Comparison of ENCODE assay signal across 9 mouse cellular contexts in genomic region chr3:65904711-65905110, GRCm38 (mm10). TPM values are rescaled to one million over a fixed set of nuclear protein-coding genes. Genes with fewer than 3 reads are reported as not detected.
A peak's percentile ranks its signal among the peaks of the same experiment; 100 is the strongest.
DNase-seq lines count a peak whose midpoint lies in the region; ATAC-seq lines count a peak whose summit lies in the region.
"Had no signal": no experiment of that assay in that cellular context is flagged by ENCODE, and none has a peak within 500 bp of the region (broad histone marks: within the 10 kb centered on the region; RNA-seq: fewer than 3 reads in every experiment).

No protein-coding gene starts in this region.

- H3K9ac ChIP-seq in heart, embryonic 11.5 days (ENCODE audit: low read depth, low read length): no peak overlapping the region
- H3K9ac ChIP-seq in stomach, embryonic 16.5 days (ENCODE audit: low read length): no peak overlapping the region
- no peak overlapping the region for H3K9ac ChIP-seq in liver, embryonic 11.5 days (ENCODE audit: low read depth, low read length)
- no peak overlapping the region for H3K9ac ChIP-seq in intestine, embryonic 16.5 days (ENCODE audit: low read depth, low read length)

- WGBS in heart, embryonic 11.5 days (ENCODE audit: insufficient replicate concordance): 4% methylated on average over 6 of the region's 6 CpGs
- WGBS in stomach, embryonic 16.5 days: 13% methylated on average over 6 of the region's 6 CpGs
- WGBS in liver, embryonic 11.5 days: 24% methylated on average over 6 of the region's 6 CpGs
- 18% methylated on average over 6 of the region's 6 CpGs for WGBS in intestine, embryonic 16.5 days

- H3K9me3 ChIP-seq in heart, embryonic 11.5 days (replicated peaks; ENCODE audit: control insufficient read depth, low read length): no peaks in the 10 kb centered on the region
- no peaks in the 10 kb centered on the region for H3K9me3 ChIP-seq in stomach, embryonic 16.5 days (replicated peaks; ENCODE audit: control insufficient read depth, low read length)
- H3K9me3 ChIP-seq in liver, embryonic 11.5 days (ENCODE audit: control insufficient read depth, low read length): no peaks in the 10 kb centered on the region
- H3K9me3 ChIP-seq in intestine, embryonic 16.5 days (ENCODE audit: control insufficient read depth, low read length): no peaks in the 10 kb centered on the region

- H3K4me1 ChIP-seq in heart, embryonic 11.5 days (ENCODE audit: control insufficient read depth, insufficient read depth, low read length): peaks cover 18% of the 10 kb centered on the region
- H3K4me1 ChIP-seq in stomach, embryonic 16.5 days (ENCODE audit: control insufficient read depth, insufficient read depth, low read length): peaks cover 15% of the 10 kb centered on the region
- peaks cover 3% of the 10 kb centered on the region; the same call in 1 of the 2 replicates for H3K4me1 ChIP-seq in liver, embryonic 11.5 days (replicated peaks; ENCODE audit: control insufficient read depth, insufficient read depth, low read length)
- 0 out of 2 replicates have a peak, but pooled peaks cover 4% of the 10 kb centered on the region for H3K4me1 ChIP-seq in intestine, embryonic 16.5 days (ENCODE audit: control insufficient read depth, insufficient read depth, low read length)

- H3K27ac ChIP-seq in heart, embryonic 11.5 days (ENCODE audit: low read depth, low read length): peak overlapping the region; percentile 2; the same call in 1 of the 2 replicates
- H3K27ac ChIP-seq in stomach, embryonic 16.5 days (ENCODE audit: low read length): no peak overlapping the region
- H3K27ac ChIP-seq in liver, embryonic 11.5 days (ENCODE audit: low read depth, low read length): no peak overlapping the region
- no peak overlapping the region for H3K27ac ChIP-seq in intestine, embryonic 16.5 days (ENCODE audit: low read length)

- no peak overlapping the region; the same call in 1 of the 2 replicates for H3K4me2 ChIP-seq in heart, embryonic 11.5 days
- H3K4me2 ChIP-seq in stomach, embryonic 16.5 days (ENCODE audit: low read depth, low read length): no peak overlapping the region
- H3K4me2 ChIP-seq in liver, embryonic 11.5 days: no peak overlapping the region
- H3K4me2 ChIP-seq in intestine, embryonic 16.5 days (ENCODE audit: low read depth, low read length): no peak overlapping the region

- DNase-seq in embryo, embryonic 10 days (ENCODE audit: low spot score): peak; percentile 65
- no peak for DNase-seq in embryo, embryonic 11 days
- peak; percentile 38 for DNase-seq in testis, postnatal 14 days (ENCODE audit: low spot score)
- no peak for DNase-seq in testis, postnatal 10 days (ENCODE audit: low spot score)
- no peak for DNase-seq in liver, embryonic 11.5 days (ENCODE audit: low spot score)

- no peaks in the 10 kb centered on the region for H3K36me3 ChIP-seq in heart, embryonic 11.5 days (ENCODE audit: control insufficient read depth, insufficient read depth, low read length)
- no peaks in the 10 kb centered on the region for H3K36me3 ChIP-seq in stomach, embryonic 16.5 days (ENCODE audit: control insufficient read depth, insufficient read depth, low read length)
- H3K36me3 ChIP-seq in liver, embryonic 11.5 days (ENCODE audit: control insufficient read depth, insufficient read depth, low read length): no peaks in the 10 kb centered on the region
- no peaks in the 10 kb centered on the region for H3K36me3 ChIP-seq in intestine, embryonic 16.5 days (ENCODE audit: control insufficient read depth, insufficient read depth, low read length)

- H3K4me3 ChIP-seq in heart, embryonic 11.5 days (ENCODE audit: low read depth, low read length): no peak overlapping the region
- no peak overlapping the region for H3K4me3 ChIP-seq in stomach, embryonic 16.5 days (replicated peaks; ENCODE audit: low read length)
- H3K4me3 ChIP-seq in liver, embryonic 11.5 days (ENCODE audit: low read depth, low read length): no peak overlapping the region
- no peak overlapping the region for H3K4me3 ChIP-seq in intestine, embryonic 16.5 days (ENCODE audit: low read length)
- H3K4me3 ChIP-seq: erythroblast, embryonic 14.5 days had no signal

- peak; percentile 47 for ATAC-seq in heart, embryonic 11.5 days (replicated peaks; ENCODE audit: insufficient number of reproducible peaks, low FRiP score, low TSS enrichment)
- 0 out of 2 replicates have a peak, but pooled peaks have one; percentile 25 for ATAC-seq in stomach, embryonic 16.5 days (ENCODE audit: insufficient read depth, low FRiP score)
- ATAC-seq in liver, embryonic 11.5 days (replicated peaks; ENCODE audit: low FRiP score): no peak
- ATAC-seq in intestine, embryonic 16.5 days: no peak

- no peaks in the 10 kb centered on the region for H3K27me3 ChIP-seq in heart, embryonic 11.5 days (ENCODE audit: control insufficient read depth, insufficient read depth, low read length)
- no peaks in the 10 kb centered on the region for H3K27me3 ChIP-seq in stomach, embryonic 16.5 days (ENCODE audit: control insufficient read depth, insufficient read depth, low read length)
- H3K27me3 ChIP-seq in liver, embryonic 11.5 days (replicated peaks; ENCODE audit: control insufficient read depth, insufficient read depth, low read length): no peaks in the 10 kb centered on the region
- no peaks in the 10 kb centered on the region for H3K27me3 ChIP-seq in intestine, embryonic 16.5 days (replicated peaks; ENCODE audit: control insufficient read depth, insufficient read depth, low read length)

RNA-seq across cellular contexts. Expression of gene Ccnl1, which starts 53.3 kb away (rescaled TPM):
- 91.5 and 97.7 TPM in 2 replicates for polyA plus RNA-seq in heart, embryonic 11.5 days (2014; fragmentation: Nextera tagmentation; extraction: Ambion mirVana)
- 97.3 and 100 TPM in 2 replicates for polyA plus RNA-seq in stomach, embryonic 16.5 days (2015; fragmentation: Nextera tagmentation; extraction: Ambion mirVana)
- 107 TPM in 2 replicates for polyA plus RNA-seq in liver, embryonic 11.5 days (2014; fragmentation: Nextera tagmentation; extraction: Ambion mirVana)
- polyA plus RNA-seq in intestine, embryonic 16.5 days (2015; fragmentation: Nextera tagmentation; extraction: Ambion mirVana): 81.6 and 82.4 TPM in 2 replicates

Comparison
In these comparisons a context has a peak if more than half of its experiments do, and no peak if none do; other contexts are left out.
1. DNase-seq: peak in embryo, embryonic 10 days (single experiment) and testis, postnatal 14 days (single experiment); none in embryo, embryonic 11 days (single experiment), testis, postnatal 10 days (single experiment) and liver, embryonic 11.5 days (single experiment).
2. ATAC-seq: peak in heart, embryonic 11.5 days (single experiment) and stomach, embryonic 16.5 days (single experiment); none in liver, embryonic 11.5 days (single experiment) and intestine, embryonic 16.5 days (single experiment).